Mouse (Mus musculus) thymus, adult 18-20 months (tissue): ENCODE measurements around the gene Qrich1.
"Not testable (repeated sequence)": the region's sequence is repeated elsewhere in the genome, so short reads cannot be mapped to it uniquely, and the experiment has no call there.

Experiments used
- DNase-seq, 2 experiments: peaks; one replicate each; pipeline ENCODE4 v3.0.0; 2022; ENCODE audit warnings: mixed read lengths in 2 of 2

Gene Qrich1

GRCm38 (mm10) chr9:108591462-108591861 lies 74.9 kb downstream of the Qrich1 start:
- DNase-seq = no peak

- DNase-seq = no peak
Observed at GRCm38 (mm10) chr9:108594354-108594753, 77.7 kb downstream of the Qrich1 start.

- peak; percentile 22 to 29 for DNase-seq
Observed at GRCm38 (mm10) chr9:108596998-108597764, 80.6 kb downstream of the Qrich1 start, which contains the start of gene P4htm. TSS of gene P4htm (minus strand) at chr9:108597667.

GRCm38 (mm10) chr9:108599021-108599566 lies 82.5 kb downstream of the Qrich1 start:
- DNase-seq = no peak

GRCm38 (mm10) chr9:108600011-108600410 lies 83.4 kb downstream of the Qrich1 start:
- DNase-seq = no peak

GRCm38 (mm10) chr9:108601986-108602385 lies 85.4 kb downstream of the Qrich1 start:
- DNase-seq = no peak

GRCm38 (mm10) chr9:108607929-108608328 lies 91.3 kb downstream of the Qrich1 start:
- DNase-seq = not testable (repeated sequence)

- no peak for DNase-seq
Observed at GRCm38 (mm10) chr9:108608889-108609288, 92.3 kb downstream of the Qrich1 start.
